Mouse (Mus musculus) cerebellum, adult (tissue): ENCODE data around the gene Vmn1r75.

Source experiments
- ATAC-seq: cut with Nextera tagmentation; 2 replicates; pipeline ENCODE4 v1.9.2; 2017; ENCODE audit warnings: mild to moderate bottlenecking, moderate library complexity, mixed read lengths; ENCODE audit not compliant: insufficient number of reproducible peaks, low FRiP score, low TSS enrichment

The Vmn1r75 gene

DNA sequence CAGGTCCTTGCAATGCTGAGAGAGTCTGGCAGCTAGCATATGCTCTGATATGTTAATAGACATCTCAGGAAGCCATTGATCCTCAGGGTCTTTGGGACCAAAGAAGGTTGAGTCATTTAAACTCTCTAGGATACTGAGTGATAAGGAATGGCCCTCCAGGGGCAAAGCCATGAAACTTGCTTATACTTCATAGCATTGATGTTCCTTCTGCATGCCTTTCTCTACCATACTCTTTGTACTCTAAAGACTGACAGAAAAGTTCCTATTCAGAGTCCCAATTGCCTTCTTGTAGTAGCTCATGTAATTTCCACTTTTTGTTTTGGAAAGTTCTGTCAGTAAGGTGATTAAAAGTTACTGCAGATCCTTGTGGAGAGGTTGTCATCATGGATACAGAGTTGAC lies at the start of gene Vmn1r75:
Vmn1r75 (plus strand) TSS at position 301 of the 400 bp plus-strand sequence.
- ATAC-seq, result no peak

DNA sequence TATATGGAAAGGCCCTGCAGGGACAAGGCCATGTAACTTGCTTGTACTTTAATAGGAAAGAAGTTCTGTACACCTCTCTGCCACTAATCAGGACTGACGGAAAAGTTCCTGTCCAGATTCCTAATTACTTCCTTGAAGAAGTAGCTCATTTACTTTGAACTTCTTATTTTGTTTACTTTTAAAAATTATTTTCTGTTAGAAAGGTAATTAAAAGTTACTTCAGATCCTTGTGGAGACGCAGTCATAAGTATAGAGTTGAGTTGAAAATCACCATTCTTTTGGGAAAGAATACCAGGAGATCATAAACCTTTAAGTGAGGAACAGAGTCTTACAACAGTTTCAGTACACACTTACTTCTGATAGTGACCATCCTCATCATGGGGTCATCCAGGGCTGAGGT lies 40.8 kb upstream of the Vmn1r75 start, which contains the start of gene Vmn1r74:
Vmn1r74 (plus strand) TSS at position 301 of the 400 bp plus-strand sequence.
- no peak for ATAC-seq
